Mouse (Mus musculus) right cerebral cortex, adult 2 months (tissue): Measurements from ENCODE around the gene Ikzf4.
A peak's percentile ranks its signal among the peaks of the same experiment; 100 is the strongest.
"Not testable (repeated sequence)": the region's sequence is repeated elsewhere in the genome, so short reads cannot be mapped to it uniquely, and the experiment has no call there.

ENCODE experiments used
- DNase-seq, 2 experiments: peaks; one replicate each; pipeline ENCODE4 v3.0.0; 2021 to 2022; ENCODE audit warnings: low spot score in 2 of 2

The Ikzf4 gene

DNA sequence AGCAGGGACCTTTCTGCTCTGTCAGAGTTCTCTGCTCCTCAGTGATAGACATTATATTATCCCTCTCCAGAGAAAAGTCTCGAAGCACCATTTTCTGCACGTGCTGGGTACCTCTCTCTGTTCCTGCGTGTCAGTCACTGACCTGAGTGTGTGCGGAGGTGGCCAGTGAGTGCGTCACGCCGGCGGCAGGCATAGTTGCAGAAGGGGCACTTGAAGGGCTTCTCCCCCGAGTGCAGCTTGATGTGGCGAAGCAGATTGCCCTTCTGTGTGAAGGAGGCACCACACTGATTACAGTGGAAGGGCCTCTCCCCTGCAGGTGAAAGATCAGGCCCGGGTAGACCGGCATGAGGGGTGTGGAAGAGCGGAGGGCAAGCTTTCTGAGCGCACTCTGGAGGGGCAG is 5.8 kb downstream of the Ikzf4 start:
- no peak for DNase-seq

- DNase-seq = no peak
Measured at GRCm38 (mm10) chr10:128637011-128637410, 8.8 kb downstream of the Ikzf4 start.

GRCm38 (mm10) chr10:128636561-128636960 is 9.2 kb downstream of the Ikzf4 start:
- no peak for DNase-seq

GRCm38 (mm10) chr10:128635697-128636096 is 10.1 kb downstream of the Ikzf4 start:
- no peak for DNase-seq

GRCm38 (mm10) chr10:128631571-128631970 is 14.2 kb downstream of the Ikzf4 start:
- no peak for DNase-seq

GRCm38 (mm10) chr10:128630306-128630705 is 15.5 kb downstream of the Ikzf4 start:
- DNase-seq = not testable (repeated sequence)

GRCm38 (mm10) chr10:128629746-128630145 is 16.0 kb downstream of the Ikzf4 start:
- no peak for DNase-seq

DNA sequence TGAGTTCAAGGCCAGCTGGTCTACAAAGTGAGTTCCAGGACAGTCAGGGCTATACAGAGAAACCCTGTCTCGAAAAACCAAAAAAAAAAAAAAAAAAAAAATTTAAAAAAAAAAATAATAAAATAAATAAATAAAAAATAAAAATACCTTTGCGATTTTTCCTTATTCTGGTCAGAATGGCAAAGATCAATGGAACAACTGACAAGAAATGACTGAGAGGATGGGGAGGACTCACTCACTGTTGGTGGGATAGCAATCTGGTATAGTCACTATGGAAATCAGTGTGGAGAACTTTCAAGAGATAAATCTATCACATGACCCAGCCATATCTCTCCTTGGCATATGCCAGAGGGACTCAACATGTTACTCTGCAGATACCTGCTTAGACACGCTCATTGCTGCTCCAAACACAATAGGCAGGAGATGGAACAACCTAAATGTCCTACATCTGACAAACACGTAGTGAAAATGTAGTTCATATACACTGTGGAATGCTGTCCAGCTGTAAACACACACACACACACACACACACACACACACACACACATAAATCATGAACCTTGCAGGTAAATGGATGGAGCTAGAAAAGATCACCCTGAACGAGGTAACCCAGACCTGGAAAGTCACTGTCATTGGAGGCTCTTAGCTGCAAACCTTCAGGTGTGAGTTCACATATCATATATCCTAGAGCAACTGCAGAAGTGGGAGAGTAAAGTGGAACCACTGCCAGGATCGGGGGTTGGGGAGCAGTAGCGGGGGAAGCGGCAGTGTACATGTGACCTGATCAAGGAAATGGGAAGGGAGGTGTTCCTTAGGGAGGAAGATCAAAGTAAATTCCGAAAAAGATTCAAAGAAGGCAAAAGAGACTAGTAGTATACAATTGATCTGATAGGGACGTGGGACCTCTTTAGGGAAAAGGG is 18.1 kb downstream of the Ikzf4 start:
- no peak for DNase-seq

DNA sequence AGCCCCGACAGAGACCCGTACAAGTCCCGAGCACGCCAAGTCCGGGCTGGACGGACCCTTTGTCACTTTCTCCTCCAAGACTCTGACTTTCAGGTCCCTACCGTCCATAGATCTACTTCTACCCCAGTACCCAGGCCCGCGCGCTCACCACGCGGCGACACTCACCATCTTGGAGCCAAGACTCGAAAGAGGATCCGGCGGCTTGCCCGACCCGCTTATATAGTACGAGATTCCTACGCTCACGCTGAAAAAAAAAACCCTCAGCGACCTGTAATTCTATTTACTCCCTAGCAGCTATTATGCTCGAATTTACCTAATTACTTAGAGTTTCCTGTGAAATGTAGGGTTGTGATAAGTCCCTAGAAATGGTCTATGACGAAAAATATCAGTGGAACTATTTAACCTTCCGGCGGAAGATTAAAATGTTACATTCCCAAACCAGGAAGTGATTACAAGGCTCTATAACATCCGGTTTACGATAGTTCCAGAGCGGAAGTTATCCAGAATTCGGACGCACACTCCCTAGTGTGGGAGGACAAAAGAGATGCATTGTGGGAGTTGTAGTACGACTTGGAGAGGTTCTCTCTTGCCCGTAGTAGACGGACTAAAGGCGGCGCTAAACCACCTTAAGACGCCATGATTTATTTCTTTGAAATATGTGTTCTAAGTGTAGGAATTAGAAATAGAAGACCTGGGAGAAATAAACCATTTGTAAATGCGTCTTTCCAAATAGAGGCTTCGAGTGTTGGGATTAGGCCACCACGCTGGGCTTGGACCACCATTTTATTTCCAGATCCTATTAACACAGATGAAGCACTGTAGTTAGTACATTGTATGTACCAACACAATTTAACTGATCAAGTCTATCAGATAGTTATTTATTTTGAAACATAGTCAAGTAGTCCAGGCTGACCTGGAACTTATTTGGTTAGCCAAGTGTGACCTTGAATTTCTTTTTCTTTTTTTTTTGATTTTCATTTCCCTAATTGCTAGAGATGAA is 19.2 kb downstream of the Ikzf4 start, which contains the start of gene Rps26:
Gene Rps26, minus strand, starts transcription at position 437 of the 1,000 bp plus-strand sequence.
- DNase-seq = peak; percentile 89 to 90

DNA sequence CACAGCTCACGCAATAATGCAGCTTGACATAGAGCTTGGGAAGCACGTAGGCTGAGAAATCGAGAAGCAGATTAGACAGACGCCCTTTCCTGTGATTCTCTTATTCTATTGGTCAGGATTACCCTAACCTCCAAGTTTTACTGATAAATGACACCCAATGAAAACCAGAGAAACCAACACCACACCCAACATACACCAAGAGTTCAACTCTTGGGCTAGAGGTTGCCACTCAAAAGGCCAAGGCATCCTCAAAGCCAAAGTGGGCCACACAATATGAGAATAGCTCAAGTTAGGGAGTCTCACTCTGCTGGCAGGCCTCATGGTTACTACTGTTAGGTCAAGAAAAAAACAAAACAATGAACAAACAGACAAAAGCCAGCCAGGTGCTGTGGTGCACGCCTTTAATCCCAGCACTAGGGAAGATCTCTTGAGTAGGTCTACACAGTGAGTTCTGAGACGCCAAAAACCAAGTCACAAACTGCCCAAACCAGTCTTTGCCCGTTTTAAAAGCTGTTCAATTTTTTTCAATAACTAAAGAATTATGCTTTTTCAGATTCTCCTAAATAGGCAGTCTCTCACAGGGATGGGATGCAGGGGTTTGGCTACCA is 20.4 kb downstream of the Ikzf4 start:
- DNase-seq = no peak

DNA sequence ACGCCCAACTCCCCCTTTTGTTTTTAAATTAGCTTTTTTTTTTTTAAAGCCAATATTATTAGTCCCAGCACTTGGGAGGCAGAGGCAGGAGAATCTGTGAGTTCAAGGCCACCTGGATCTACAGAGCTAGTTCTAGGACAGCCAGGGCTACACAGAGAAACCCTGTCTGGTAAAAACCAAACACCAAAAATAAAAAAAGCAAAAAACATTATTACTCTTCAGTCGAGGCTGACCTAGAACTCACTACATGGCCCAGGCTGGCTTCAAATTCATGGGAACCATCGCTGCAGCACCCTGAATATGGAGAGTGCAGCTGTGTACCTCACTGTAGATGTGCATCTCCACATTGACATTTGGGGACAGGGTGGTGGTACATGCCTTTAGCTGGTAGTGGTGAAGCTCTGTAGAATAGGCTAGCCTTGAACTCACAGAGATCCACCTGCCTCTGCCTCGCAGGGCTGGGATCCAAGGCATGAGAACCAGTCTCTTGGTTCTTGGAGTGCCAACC is 22.6 kb downstream of the Ikzf4 start:
- DNase-seq = not testable (repeated sequence)

DNA sequence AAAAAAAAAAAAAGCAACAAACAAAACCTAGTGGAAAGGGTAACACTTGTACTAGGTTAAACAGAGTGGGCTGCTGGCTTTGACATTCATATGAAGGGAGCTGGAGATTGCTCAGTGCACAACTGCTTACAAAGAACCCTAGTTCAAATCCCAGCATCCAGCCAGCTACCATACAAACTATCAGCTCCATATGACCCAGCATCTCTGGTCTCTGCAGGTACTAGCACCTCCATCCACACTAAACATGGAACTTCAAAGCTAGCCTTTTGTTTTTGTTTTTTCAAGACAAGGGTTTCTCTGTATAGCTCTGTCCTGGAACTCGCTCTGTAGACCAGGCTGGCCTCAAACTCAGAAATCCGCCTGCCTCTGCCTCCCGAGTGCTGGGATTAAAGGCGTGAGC is 23.1 kb downstream of the Ikzf4 start:
- DNase-seq = no peak

GRCm38 (mm10) chr10:128621986-128622520 is 23.7 kb downstream of the Ikzf4 start:
- DNase-seq = no peak

DNA sequence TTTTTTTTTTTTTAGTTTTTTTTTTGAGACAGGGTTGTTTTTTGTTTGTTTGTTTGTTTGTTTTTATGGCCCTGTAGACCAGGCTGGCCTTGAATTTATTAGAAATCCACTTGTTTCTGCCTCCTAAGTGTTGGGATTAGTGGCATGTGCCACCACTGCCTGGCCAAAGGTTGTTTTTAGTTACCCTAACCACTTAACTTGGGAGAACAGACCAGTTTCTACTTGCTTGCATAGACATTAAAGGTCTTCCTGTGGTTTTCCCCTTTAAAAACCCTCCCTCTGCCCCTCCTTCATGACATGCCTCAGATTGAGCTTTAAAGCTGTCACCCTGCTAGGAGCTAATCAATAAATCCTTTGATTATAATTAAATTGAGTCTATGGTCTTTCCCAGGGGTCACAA is 25.6 kb downstream of the Ikzf4 start:
- DNase-seq = no peak

DNA sequence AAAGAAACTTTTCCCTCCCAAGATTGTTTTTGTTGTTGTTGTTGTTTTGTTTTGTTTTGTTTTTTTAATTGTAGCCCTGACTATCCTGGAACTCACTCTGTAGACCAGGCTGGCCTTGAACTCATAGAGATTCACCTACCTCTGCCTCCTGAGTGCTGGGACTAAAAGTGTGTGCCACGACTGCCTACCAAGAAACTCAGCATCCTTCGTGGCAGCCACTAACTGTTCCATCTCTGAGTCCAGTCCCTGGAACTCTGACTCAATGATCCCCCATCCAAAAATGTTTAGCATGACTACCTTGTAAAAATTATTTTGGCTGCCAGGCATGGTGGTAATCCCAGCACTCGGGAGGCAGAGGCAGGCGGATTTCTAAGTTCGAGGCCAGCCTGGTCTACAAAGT is 26.6 kb downstream of the Ikzf4 start:
- DNase-seq = not testable (repeated sequence)

DNA sequence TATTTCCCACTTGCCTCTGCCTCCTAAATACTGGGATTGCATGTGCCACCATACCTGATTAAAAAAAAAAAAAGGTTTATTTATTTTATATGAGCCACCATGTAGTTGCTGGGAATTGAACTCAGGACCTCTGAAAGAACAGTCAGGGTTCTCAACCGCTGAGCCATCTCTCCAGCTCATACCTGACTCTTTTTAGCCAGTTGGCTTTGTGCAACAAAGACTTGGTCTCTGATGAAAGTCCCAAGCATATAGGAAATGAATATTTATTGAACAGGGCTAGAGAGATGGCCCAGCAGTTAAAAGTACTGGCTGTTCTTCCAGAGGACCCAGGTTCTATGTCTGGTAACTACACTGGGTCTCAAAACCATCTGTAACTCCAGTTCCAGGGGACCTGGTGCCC is 27.2 kb downstream of the Ikzf4 start:
- no peak for DNase-seq

DNA sequence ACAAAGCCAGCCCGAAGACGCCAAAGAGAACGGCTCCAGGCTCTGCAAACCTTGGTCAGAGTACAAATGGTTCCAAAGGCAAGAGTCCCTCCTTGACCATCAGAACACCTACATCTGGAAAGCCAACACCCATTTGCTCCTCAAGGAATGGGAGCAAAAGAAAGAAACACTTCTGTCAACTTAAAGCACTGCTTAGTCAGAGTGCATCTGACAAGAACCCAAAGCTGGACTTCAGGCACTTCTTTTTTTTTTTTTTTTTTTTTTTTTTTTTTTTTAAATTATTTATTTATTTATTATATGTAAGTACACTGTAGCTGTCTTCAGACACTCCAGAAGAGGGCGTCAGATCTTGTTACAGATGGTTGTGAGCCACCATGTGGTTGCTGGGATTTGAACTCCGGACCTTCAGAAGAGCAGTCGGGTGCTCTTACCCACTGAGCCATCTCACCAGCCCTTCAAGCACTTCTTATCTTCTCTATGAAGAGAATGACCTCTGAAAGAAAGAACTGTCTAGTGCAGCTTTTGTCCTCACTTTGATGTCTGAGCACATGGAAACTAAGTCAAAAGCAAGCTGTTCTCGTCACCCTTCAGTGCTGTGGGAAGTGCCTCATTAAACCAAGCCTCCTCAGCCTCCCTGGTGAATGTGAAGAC is 29.9 kb downstream of the Ikzf4 start:
- DNase-seq = not testable (repeated sequence)

DNA sequence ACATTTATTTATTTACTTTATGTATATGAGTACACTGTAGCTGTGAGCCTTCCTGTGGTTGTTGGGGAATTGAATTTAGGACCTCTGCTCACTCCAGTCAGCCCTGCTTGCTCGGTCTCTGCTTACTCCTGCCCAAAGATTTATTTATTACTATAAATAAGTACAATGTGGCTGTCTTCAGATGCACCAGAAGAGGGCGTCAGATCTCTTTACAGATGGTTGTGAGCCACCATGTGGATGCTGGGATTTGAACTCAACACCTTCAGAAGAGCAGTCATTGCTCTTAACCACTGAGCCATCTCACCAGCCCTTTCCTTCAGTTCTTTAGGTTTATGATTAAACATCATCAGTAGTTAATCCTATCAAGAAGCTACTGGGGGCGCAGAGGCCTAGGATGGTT is 30.9 kb downstream of the Ikzf4 start:
- no peak for DNase-seq

GRCm38 (mm10) chr10:128613820-128614219 is 32.0 kb downstream of the Ikzf4 start:
- DNase-seq = not testable (repeated sequence)

DNA sequence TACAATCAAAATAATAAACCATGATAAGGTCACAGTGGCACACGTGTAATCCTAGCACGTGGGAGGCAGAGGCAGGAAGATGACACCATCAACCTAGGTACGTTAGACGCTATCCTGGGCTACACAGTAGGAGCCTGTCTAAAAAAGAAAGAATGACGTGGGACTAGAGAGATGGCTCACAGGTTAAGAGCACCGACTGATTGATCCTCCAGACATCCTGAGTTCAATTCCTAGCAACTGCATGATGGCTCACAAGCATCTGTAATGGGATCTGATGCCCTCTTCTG is 32.7 kb downstream of the Ikzf4 start:
- DNase-seq = no peak
